Mouse (Mus musculus) thymus, adult 2 months (tissue): ENCODE results near the gene Grasp.

ENCODE experiments used
- CTCF ChIP-seq: fragments of 200-500 bp; IDR thresholded peaks from 2 replicates; pipeline ENCODE4 v1.5.1; 2012; ENCODE audit warnings: mild to moderate bottlenecking, control low read depth, low read length, moderate library complexity, borderline replicate concordance; ENCODE audit not compliant: control insufficient read depth, poor library complexity, insufficient read depth; ENCODE audit errors: extremely low read depth
- POLR2A ChIP-seq: fragments of 200-500 bp; IDR thresholded peaks from 2 replicates; pipeline ENCODE4 v1.6.1; 2012; ENCODE audit warnings: mild to moderate bottlenecking, low read length, control low read depth, moderate library complexity; ENCODE audit not compliant: control insufficient read depth, poor library complexity, insufficient read depth; ENCODE audit errors: extremely low read depth

- TF ChIP-seq CTCF: no peak
- TF ChIP-seq POLR2A: no peak
These were observed 27.0 kb upstream of the Grasp start for GRCm38 (mm10) chr15:101196961-101197360.
